Mouse (Mus musculus): ENCODE data around the gene Ulk3.

DNA sequence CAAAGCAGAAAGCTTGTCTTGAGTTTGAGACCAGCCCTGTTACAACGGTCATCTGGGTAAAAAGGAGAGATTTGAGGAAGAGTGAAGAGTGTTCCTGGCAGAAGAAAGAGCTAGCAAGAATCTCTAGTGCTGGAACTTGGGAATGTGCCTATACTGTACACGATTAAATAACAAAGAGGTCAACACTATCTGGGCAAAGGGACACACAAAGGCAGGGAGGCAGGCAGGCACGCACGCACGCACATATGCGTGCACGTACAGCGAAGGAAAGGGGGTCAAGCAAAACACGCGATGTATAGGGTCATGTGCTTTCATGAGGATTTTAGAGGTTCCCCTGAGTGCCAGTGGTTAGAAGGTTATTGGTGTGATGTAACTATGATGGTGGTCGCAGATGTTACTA is 36.1 kb upstream of the Ulk3 start:
- no peak for TF ChIP-seq POLR2A (IDR thresholded peaks at IDR 0.05; ENCODE audit: low read depth, low read length)
- TF ChIP-seq CTCF (IDR thresholded peaks at IDR 0.05; ENCODE audit: extremely low read depth, insufficient read length, insufficient replicate concordance, low read depth, low read length) = no peak

Measured in small intestine, adult 2 months (tissue).